Mouse (Mus musculus) neural tube, embryonic 11.5 days (tissue): ENCODE data around the gene Hectd4. TPM values are rescaled to one million over a fixed set of nuclear protein-coding genes. Genes with fewer than 3 reads are reported as not detected.
"Not testable (repeated sequence)": the region's sequence is repeated elsewhere in the genome, so short reads cannot be mapped to it uniquely, and the experiment has no call there.

ENCODE experiments used
- ATAC-seq: fragments of 200-750 bp; cut with Nextera tagmentation; 2 replicates; pipeline ENCODE4 v1.8.0; 2017; ENCODE audit warnings: moderate number of reproducible peaks, mild to moderate bottlenecking, moderate TSS enrichment, moderate library complexity; ENCODE audit not compliant: insufficient read depth, low FRiP score, low TSS enrichment
- DNase-seq: peaks from one replicate; pipeline ENCODE4 v3.0.0-alpha.2; 2015; ENCODE audit warnings: low spot score
- H3K27ac ChIP-seq: fragments of 300-500 bp; sonication (generic); 2 replicates; pipeline ENCODE4 v1.5.1; 2014; ENCODE audit warnings: low read depth, mild to moderate bottlenecking, low read length
- H3K27me3 ChIP-seq: fragments of 300-500 bp; sonication (generic); 2 replicates; pipeline ENCODE4 v1.6.1; 2014; ENCODE audit warnings: mild to moderate bottlenecking, low read length, mixed read lengths; ENCODE audit not compliant: control insufficient read depth, insufficient read depth
- H3K36me3 ChIP-seq: fragments of 300-500 bp; sonication (generic); 2 replicates; pipeline ENCODE4 v1.6.1; 2014; ENCODE audit warnings: mild to moderate bottlenecking, low read length, moderate library complexity, mixed read lengths; ENCODE audit not compliant: control insufficient read depth, insufficient read depth
- H3K4me1 ChIP-seq: fragments of 300-500 bp; sonication (generic); 2 replicates; pipeline ENCODE4 v1.6.1; 2014; ENCODE audit warnings: low read length, mixed read lengths; ENCODE audit not compliant: control insufficient read depth, insufficient read depth
- H3K4me2 ChIP-seq: fragments of 300-500 bp; sonication (generic); 2 replicates; pipeline ENCODE4 v1.6.1; 2014; ENCODE audit warnings: low read depth, mild to moderate bottlenecking, moderate library complexity
- H3K4me3 ChIP-seq: fragments of 300-500 bp; sonication (generic); 2 replicates; pipeline ENCODE4 v1.5.1; 2014; ENCODE audit warnings: low read depth, low read length
- H3K9ac ChIP-seq: fragments of 300-500 bp; sonication (generic); 2 replicates; pipeline ENCODE4 v1.6.1; 2014; ENCODE audit warnings: mild to moderate bottlenecking, low read length
- H3K9me3 ChIP-seq: fragments of 300-500 bp; sonication (generic); 2 replicates; pipeline ENCODE4 v1.6.1; 2016; ENCODE audit warnings: low read length; ENCODE audit not compliant: control insufficient read depth
- WGBS: fragments of 180-500 bp; shearing (Covaris S2); extraction: QIAGEN DNeasy Blood & Tissue Kit; methylation state at CpG from one replicate; pipeline ENCODE4 v1.1.7; 2014; 5-methylcytosine and 5-hydroxymethylcytosine counted together
- polyA plus RNA-seq: library from polyadenylated mRNA; unstranded; fragments of >200 nt; fragmentation: Nextera tagmentation; extraction: Ambion mirVana; gene quantifications from 2 replicates; pipeline ENCODE4 v1.2.1, GENCODE M21; 2014

Hectd4 gene
- polyA plus RNA-seq, 1 experiment from 2014 or later = 11.7 TPM

DNA sequence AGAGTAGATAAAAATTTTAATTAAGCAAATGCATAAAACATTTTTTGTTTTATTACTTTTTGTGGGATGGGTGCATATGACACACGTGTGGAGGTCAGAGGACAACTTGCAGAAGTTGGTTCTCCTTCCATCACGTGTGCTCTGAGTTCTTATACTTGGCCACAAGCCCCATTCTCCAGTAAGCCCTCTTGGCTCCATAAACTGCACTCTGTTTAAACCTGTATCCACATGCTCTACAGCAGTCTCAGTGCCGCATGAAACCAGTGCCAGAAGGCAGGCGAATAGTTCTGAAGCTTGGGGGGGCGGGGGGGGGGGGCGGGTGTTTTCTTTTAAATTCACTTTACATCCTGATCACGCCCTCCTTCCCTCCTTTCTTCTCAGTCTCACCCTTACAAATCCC, 85.0 kb downstream of the Hectd4 start:
- Histone ChIP-seq H3K27ac (no peak overlapping the region), H3K9ac (no peak overlapping the region), H3K36me3 (peaks cover 12% of the 10 kb centered on the region), H3K9me3 (no peaks in the 10 kb centered on the region), H3K4me3 (no peak overlapping the region), H3K4me1 (no peaks in the 10 kb centered on the region), H3K4me2 (no peak overlapping the region), H3K27me3 (no peaks in the 10 kb centered on the region)
- no peak for ATAC-seq
- no peak for DNase-seq
- 93% methylated on average over 7 of the region's 7 CpGs for WGBS

GRCm38 (mm10) chr5:121307620-121308019, 87.6 kb downstream of the Hectd4 start:
- H3K27ac ChIP-seq = no peak overlapping the region
- no peaks in the 10 kb centered on the region for H3K27me3 ChIP-seq
- H3K4me2 ChIP-seq = no peak overlapping the region
- H3K4me3 ChIP-seq = no peak overlapping the region
- no peak overlapping the region for H3K9ac ChIP-seq
- ATAC-seq (no peak), DNase-seq (no peak)
- no peaks in the 10 kb centered on the region for H3K4me1 ChIP-seq
- 73% methylated on average over 3 of the region's 3 CpGs for WGBS
- peaks cover 19% of the 10 kb centered on the region for H3K36me3 ChIP-seq
- no peaks in the 10 kb centered on the region for H3K9me3 ChIP-seq

DNA sequence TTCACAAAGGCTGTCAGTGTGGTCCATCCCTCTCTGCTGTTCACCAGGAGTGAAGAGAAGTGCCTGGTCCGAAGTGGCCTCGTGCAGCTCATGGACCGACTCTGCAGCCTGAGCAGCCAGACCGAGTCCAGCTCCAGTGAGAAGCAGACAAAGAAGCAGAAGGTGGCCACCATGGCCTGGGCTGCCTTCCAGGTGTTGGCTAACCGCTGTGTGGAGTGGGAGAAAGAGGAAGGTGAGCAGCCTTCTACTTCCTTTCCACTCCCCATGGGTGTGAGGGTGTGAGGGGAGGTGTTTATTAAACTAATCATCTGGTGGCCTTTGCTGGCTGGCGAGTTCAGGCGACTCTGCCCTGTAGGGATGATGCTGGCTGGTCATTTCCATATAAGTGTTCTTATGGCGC, 91.6 kb downstream of the Hectd4 start:
- no peak for DNase-seq
- no peak overlapping the region for H3K27ac ChIP-seq
- H3K4me1 ChIP-seq = no peaks in the 10 kb centered on the region
- no peak for ATAC-seq
- H3K4me3 ChIP-seq = no peak overlapping the region
- peaks cover 28% of the 10 kb centered on the region for H3K36me3 ChIP-seq
- no peak overlapping the region for H3K4me2 ChIP-seq
- no peaks in the 10 kb centered on the region for H3K9me3 ChIP-seq
- no peak overlapping the region for H3K9ac ChIP-seq
- WGBS = 95% methylated on average over 8 of the region's 8 CpGs
- no peaks in the 10 kb centered on the region for H3K27me3 ChIP-seq

- ATAC-seq (no peak), DNase-seq (no peak)
- no peak overlapping the region for H3K4me2 ChIP-seq
- H3K36me3 ChIP-seq = peaks cover 28% of the 10 kb centered on the region
- no peak overlapping the region for H3K27ac ChIP-seq
- no peaks in the 10 kb centered on the region for H3K9me3 ChIP-seq
- no peak overlapping the region for H3K4me3 ChIP-seq
- H3K27me3 ChIP-seq = no peaks in the 10 kb centered on the region
- 90% methylated on average over 10 of the region's 10 CpGs for WGBS
- H3K9ac ChIP-seq = no peak overlapping the region
- no peaks in the 10 kb centered on the region for H3K4me1 ChIP-seq
These were observed 93.9 kb downstream of the Hectd4 start for GRCm38 (mm10) chr5:121313764-121314474.

GRCm38 (mm10) chr5:121326079-121326805, 106.2 kb downstream of the Hectd4 start:
- H3K4me1 ChIP-seq = peaks cover 3% of the 10 kb centered on the region; the same call in 1 of the 2 replicates
- no peaks in the 10 kb centered on the region for H3K9me3 ChIP-seq
- H3K27me3 ChIP-seq = no peaks in the 10 kb centered on the region
- WGBS = 60% methylated on average over 14 of the region's 14 CpGs
- no peak overlapping the region for H3K9ac ChIP-seq
- DNase-seq (peak; percentile 27), ATAC-seq (no peak)
- peak overlapping the region; percentile 27; the same call in 1 of the 2 replicates for H3K27ac ChIP-seq
- no peak overlapping the region for H3K4me3 ChIP-seq
- no peak overlapping the region for H3K4me2 ChIP-seq
- peaks cover 15% of the 10 kb centered on the region for H3K36me3 ChIP-seq

DNA sequence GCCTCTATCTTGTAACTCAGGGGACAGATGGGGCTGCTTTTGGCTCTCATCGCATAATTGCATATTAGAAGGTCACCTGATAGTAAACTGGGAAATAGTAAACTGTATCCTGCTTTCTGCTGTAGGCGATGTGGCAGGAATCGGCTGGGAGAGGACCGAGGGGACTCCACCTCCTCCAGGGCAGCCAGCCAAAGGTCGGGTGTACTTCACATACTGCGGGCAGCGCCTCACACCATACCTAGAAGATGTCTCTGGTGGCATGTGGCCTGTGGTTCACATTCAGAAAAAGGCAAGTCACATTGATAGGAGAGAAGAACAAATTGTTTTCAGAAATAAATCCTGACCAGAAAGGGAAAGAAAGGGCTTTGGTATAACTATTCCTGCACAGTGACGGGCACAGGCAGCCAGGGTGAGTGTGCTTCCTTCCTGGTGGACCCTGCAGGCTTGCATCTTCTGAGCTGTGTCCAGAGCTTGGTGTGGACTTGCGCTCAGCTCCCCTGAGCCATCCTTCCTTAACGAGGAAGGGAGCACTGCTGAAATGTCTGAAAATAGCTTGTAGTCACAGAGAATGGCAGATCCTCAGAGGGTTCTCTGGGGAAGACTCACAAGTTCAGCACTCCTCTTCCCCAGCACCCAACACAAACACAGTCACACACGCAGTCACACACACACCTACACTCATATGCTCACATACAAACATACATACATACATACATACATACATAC, 109.5 kb downstream of the Hectd4 start:
- WGBS = 88% methylated on average over 11 of the region's 11 CpGs
- Histone ChIP-seq H3K36me3 (peaks cover 16% of the 10 kb centered on the region), H3K4me1 (peaks cover 3% of the 10 kb centered on the region; the same call in 1 of the 2 replicates), H3K27ac (no peak overlapping the region), H3K4me2 (peak overlapping the region; percentile 11; the same call in 1 of the 2 replicates), H3K27me3 (no peaks in the 10 kb centered on the region), H3K9me3 (no peaks in the 10 kb centered on the region), H3K9ac (no peak overlapping the region), H3K4me3 (no peak overlapping the region)
- DNase-seq (no peak), ATAC-seq (no peak)

GRCm38 (mm10) chr5:121330154-121330816, 110.3 kb downstream of the Hectd4 start:
- Histone ChIP-seq H3K36me3 (peaks cover 16% of the 10 kb centered on the region), H3K4me2 (0 out of 2 replicates have a peak overlapping the region, but pooled peaks have one; percentile 11)
- not testable (repeated sequence) for DNase-seq, H3K4me1 ChIP-seq, H3K27ac ChIP-seq, H3K9me3 ChIP-seq, H3K4me3 ChIP-seq, H3K27me3 ChIP-seq, H3K9ac ChIP-seq, ATAC-seq
- WGBS = 76% methylated on average over 7 of the region's 19 CpGs

GRCm38 (mm10) chr5:121331731-121332130, 111.7 kb downstream of the Hectd4 start:
- no peak for DNase-seq
- Histone ChIP-seq H3K36me3 (peaks cover 16% of the 10 kb centered on the region), H3K27me3 (no peaks in the 10 kb centered on the region)

More at GRCm38 (mm10) chr5:121331731-121332130, 111.7 kb downstream of the Hectd4 start:
- 95% methylated on average over 10 of the region's 10 CpGs for WGBS
- Histone ChIP-seq H3K27ac (no peak overlapping the region), H3K4me1 (no peaks in the 10 kb centered on the region), H3K9me3 (no peaks in the 10 kb centered on the region), H3K4me2 (no peak overlapping the region), H3K9ac (no peak overlapping the region), H3K4me3 (no peak overlapping the region)
- no peak for ATAC-seq
